Mouse (Mus musculus): ENCODE measurements at regions not wholly inside any gene's neighbourhood (a gene's known extent, or its start where the extent isn't known, plus 50 kb on each side); places are given as distances from the start of the nearest gene placed in this dataset.

DNA sequence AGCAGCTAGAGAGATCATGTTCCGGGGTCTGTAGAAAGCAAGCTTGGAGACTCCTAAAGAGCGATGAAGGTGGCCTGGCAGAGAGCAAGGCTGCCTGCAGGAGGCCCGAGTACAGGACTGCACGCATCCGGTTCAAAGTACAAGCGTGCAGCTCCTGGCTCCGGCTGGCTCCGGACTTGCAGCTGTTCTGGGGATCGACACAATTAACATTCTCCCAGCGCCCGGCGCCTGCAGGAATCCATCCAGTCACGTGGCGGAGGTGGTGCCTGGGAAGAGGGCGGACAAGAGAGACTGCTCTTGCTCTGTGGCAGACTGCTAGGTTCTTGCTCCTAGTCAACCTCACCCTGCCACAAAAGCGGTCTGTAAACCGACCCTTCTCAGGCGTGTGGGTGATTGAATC is 86.9 kb downstream of the Bdh1 start:
- peak; percentile 76 for ATAC-seq (ENCODE audit: insufficient number of reproducible peaks, insufficient read depth, low FRiP score, low read depth)
- H3K4me1 ChIP-seq (ENCODE audit: control insufficient read depth in 2 of 2, insufficient read depth in 2 of 2, low read length in 2 of 2): peaks cover 12 to 20% of the 10 kb centered on the region in 2 experiments
- no peaks in the 10 kb centered on the region for H3K9me3 ChIP-seq (ENCODE audit: control insufficient read depth, low read length)
- H3K27ac ChIP-seq (replicated peaks in 1 of 2; ENCODE audit: control insufficient read depth in 1 of 2, insufficient read depth in 1 of 2, low read depth in 2 of 2, low read length in 2 of 2): peak overlapping the region; percentile 86 to 91
- H3K27me3 ChIP-seq (ENCODE audit: control insufficient read depth, insufficient read depth, low read length): no peaks in the 10 kb centered on the region
- peak overlapping the region; percentile 58 for H3K4me2 ChIP-seq (ENCODE audit: low read length)
- WGBS: under 1% methylated on average over 18 of the region's 18 CpGs
- H3K9ac ChIP-seq (ENCODE audit: low read length): peak overlapping the region; percentile 65
- no peaks in the 10 kb centered on the region for H3K36me3 ChIP-seq (ENCODE audit: control insufficient read depth, insufficient read depth, low read length)
- peak overlapping the region; percentile 14 to 24; a peak in 2 of 4 replicates for H3K4me3 ChIP-seq (ENCODE audit: control insufficient read depth in 1 of 2, insufficient read depth in 1 of 2, low read depth in 1 of 2, low read length in 2 of 2)

DNA sequence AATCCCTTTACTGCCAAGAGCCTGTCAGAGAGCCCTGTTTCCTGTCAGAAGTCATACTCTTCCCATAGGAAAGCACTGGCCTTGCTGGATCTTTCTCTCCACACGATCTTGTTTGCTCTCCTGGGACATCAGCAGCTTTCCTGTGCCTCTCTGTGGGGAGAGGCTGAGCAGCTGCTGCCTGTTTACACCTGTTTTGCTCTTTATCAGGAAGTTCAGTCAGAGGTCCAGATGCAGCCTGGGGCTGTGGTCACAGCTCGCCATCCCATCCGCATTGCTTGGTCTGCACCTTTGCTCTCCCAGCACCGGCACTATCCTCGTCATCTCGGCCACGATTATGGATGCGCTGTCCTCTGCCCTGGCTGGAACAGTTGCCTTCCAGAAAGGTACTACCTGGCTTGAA is 88.0 kb downstream of the Bdh1 start:
- Histone ChIP-seq H3K36me3 (ENCODE audit: control insufficient read depth, insufficient read depth, low read length) (no peaks in the 10 kb centered on the region), H3K9ac (ENCODE audit: low read length) (no peak overlapping the region), H3K27ac (replicated peaks in 1 of 2; ENCODE audit: control insufficient read depth in 1 of 2, insufficient read depth in 1 of 2, low read depth in 2 of 2, low read length in 2 of 2) (no peak overlapping the region), H3K4me3 (ENCODE audit: control insufficient read depth in 1 of 2, insufficient read depth in 1 of 2, low read depth in 1 of 2, low read length in 2 of 2) (no peak overlapping the region), H3K4me1 (ENCODE audit: control insufficient read depth in 2 of 2, insufficient read depth in 2 of 2, low read length in 2 of 2) (peaks cover 12 to 17% of the 10 kb centered on the region in 2 experiments), H3K4me2 (ENCODE audit: low read length) (no peak overlapping the region), H3K9me3 (ENCODE audit: control insufficient read depth, low read length) (no peaks in the 10 kb centered on the region), H3K27me3 (ENCODE audit: control insufficient read depth, insufficient read depth, low read length) (no peaks in the 10 kb centered on the region)
- 71% methylated on average over 8 of the region's 8 CpGs for WGBS
- no peak for ATAC-seq (ENCODE audit: insufficient number of reproducible peaks, insufficient read depth, low FRiP score, low read depth)

- H3K4me3 ChIP-seq (ENCODE audit: control insufficient read depth in 1 of 2, insufficient read depth in 1 of 2, low read depth in 1 of 2, low read length in 2 of 2): no peak overlapping the region
- H3K27ac ChIP-seq (replicated peaks in 1 of 2; ENCODE audit: control insufficient read depth in 1 of 2, insufficient read depth in 1 of 2, low read depth in 2 of 2, low read length in 2 of 2): no peak overlapping the region
- no peak for ATAC-seq (ENCODE audit: insufficient number of reproducible peaks, insufficient read depth, low FRiP score, low read depth)
- WGBS: 87% methylated on average over 3 of the region's 3 CpGs
- H3K27me3 ChIP-seq (ENCODE audit: control insufficient read depth, insufficient read depth, low read length): no peaks in the 10 kb centered on the region
- no peak overlapping the region for H3K9ac ChIP-seq (ENCODE audit: low read length)
- H3K4me1 ChIP-seq (ENCODE audit: control insufficient read depth in 2 of 2, insufficient read depth in 2 of 2, low read length in 2 of 2): no peaks in the 10 kb centered on the region
- no peaks in the 10 kb centered on the region for H3K36me3 ChIP-seq (ENCODE audit: control insufficient read depth, insufficient read depth, low read length)
- H3K4me2 ChIP-seq (ENCODE audit: low read length): no peak overlapping the region
- H3K9me3 ChIP-seq (ENCODE audit: control insufficient read depth, low read length): 0 out of 2 replicates have a peak, but pooled peaks cover 2% of the 10 kb centered on the region
Measured at GRCm38 (mm10) chr16:31518816-31519215, 96.7 kb downstream of the Bdh1 start.

DNA sequence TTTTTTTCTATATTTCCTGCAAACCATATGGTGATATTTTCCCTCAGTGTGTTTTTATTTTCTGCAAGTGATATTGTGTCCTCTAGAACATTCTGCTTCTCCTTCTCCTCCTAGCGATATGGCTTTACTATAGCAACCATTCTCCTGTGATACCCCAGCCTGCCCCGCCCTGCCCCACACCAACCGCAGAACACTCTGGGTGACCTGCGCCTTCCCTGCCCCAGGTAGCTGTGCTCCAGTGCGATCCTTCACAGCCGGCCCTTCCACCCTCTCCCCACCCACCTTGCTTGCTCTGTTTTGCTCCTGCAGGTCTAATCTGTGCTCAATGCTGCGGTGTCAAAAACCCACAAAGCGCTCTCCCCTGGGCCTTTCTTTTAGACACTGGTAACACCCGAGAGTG is 98.0 kb downstream of the Bdh1 start:
- ATAC-seq (ENCODE audit: insufficient number of reproducible peaks, insufficient read depth, low FRiP score, low read depth): no peak

DNA sequence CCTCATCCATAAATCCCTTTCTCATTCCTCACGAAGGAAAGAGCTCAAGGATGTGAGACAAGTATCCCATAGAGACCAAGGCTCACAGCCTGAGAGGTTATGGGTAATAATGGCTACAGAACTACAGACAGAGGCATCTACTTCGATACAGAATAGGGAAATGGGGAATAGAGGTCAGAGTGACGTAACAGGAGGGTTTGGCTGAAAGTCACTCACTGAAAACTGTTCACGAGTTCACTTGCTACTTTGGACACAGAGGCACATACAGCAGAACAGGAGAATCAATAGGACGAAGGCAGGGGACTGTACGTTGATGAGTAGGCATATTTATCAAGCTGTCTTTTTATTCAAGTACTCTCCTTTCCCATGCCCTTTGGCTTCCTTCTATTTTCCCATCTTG is 99.7 kb downstream of the Bdh1 start:
- H3K36me3 ChIP-seq (ENCODE audit: control insufficient read depth, insufficient read depth, low read length): no peaks in the 10 kb centered on the region
- H3K4me2 ChIP-seq (ENCODE audit: low read length): no peak overlapping the region
- 0 out of 2 replicates have a peak, but pooled peaks cover 2% of the 10 kb centered on the region for H3K9me3 ChIP-seq (ENCODE audit: control insufficient read depth, low read length)
- no peak overlapping the region for H3K4me3 ChIP-seq (ENCODE audit: control insufficient read depth in 1 of 2, insufficient read depth in 1 of 2, low read depth in 1 of 2, low read length in 2 of 2)
- H3K4me1 ChIP-seq (ENCODE audit: control insufficient read depth in 2 of 2, insufficient read depth in 2 of 2, low read length in 2 of 2): no peaks in the 10 kb centered on the region
- H3K9ac ChIP-seq (ENCODE audit: low read length): no peak overlapping the region
- 72% methylated on average over 6 of the region's 6 CpGs for WGBS
- H3K27me3 ChIP-seq (ENCODE audit: control insufficient read depth, insufficient read depth, low read length): no peaks in the 10 kb centered on the region
- no peak overlapping the region for H3K27ac ChIP-seq (replicated peaks in 1 of 2; ENCODE audit: control insufficient read depth in 1 of 2, insufficient read depth in 1 of 2, low read depth in 2 of 2, low read length in 2 of 2)
- no peak for ATAC-seq (ENCODE audit: insufficient number of reproducible peaks, insufficient read depth, low FRiP score, low read depth)

More for the DNA sequence above, 98.0 kb downstream of the Bdh1 start:
- Histone ChIP-seq H3K4me2 (ENCODE audit: low read length) (no peak overlapping the region), H3K4me1 (ENCODE audit: control insufficient read depth in 2 of 2, insufficient read depth in 2 of 2, low read length in 2 of 2) (no peaks in the 10 kb centered on the region), H3K9ac (ENCODE audit: low read length) (no peak overlapping the region), H3K36me3 (ENCODE audit: control insufficient read depth, insufficient read depth, low read length) (no peaks in the 10 kb centered on the region), H3K9me3 (ENCODE audit: control insufficient read depth, low read length) (0 out of 2 replicates have a peak, but pooled peaks cover 2% of the 10 kb centered on the region), H3K27ac (replicated peaks in 1 of 2; ENCODE audit: control insufficient read depth in 1 of 2, insufficient read depth in 1 of 2, low read depth in 2 of 2, low read length in 2 of 2) (no peak overlapping the region), H3K27me3 (ENCODE audit: control insufficient read depth, insufficient read depth, low read length) (no peaks in the 10 kb centered on the region), H3K4me3 (ENCODE audit: control insufficient read depth in 1 of 2, insufficient read depth in 1 of 2, low read depth in 1 of 2, low read length in 2 of 2) (no peak overlapping the region)
- WGBS: 77% methylated on average over 9 of the region's 9 CpGs

- WGBS: 74% methylated on average over 10 of the region's 10 CpGs
- no peak overlapping the region for H3K27ac ChIP-seq (replicated peaks in 1 of 2; ENCODE audit: control insufficient read depth in 1 of 2, insufficient read depth in 1 of 2, low read depth in 2 of 2, low read length in 2 of 2)
- H3K27me3 ChIP-seq (ENCODE audit: control insufficient read depth, insufficient read depth, low read length): no peaks in the 10 kb centered on the region
- no peaks in the 10 kb centered on the region for H3K36me3 ChIP-seq (ENCODE audit: control insufficient read depth, insufficient read depth, low read length)
- no peak overlapping the region for H3K9ac ChIP-seq (ENCODE audit: low read length)
- no peak overlapping the region for H3K4me2 ChIP-seq (ENCODE audit: low read length)
- no peaks in the 10 kb centered on the region for H3K9me3 ChIP-seq (ENCODE audit: control insufficient read depth, low read length)
- H3K4me1 ChIP-seq (ENCODE audit: control insufficient read depth in 2 of 2, insufficient read depth in 2 of 2, low read length in 2 of 2): no peaks in the 10 kb centered on the region
- no peak overlapping the region for H3K4me3 ChIP-seq (ENCODE audit: control insufficient read depth in 1 of 2, insufficient read depth in 1 of 2, low read depth in 1 of 2, low read length in 2 of 2)
- ATAC-seq (ENCODE audit: insufficient number of reproducible peaks, insufficient read depth, low FRiP score, low read depth): no peak
Measured at GRCm38 (mm10) chr16:31526711-31527344, 104.7 kb downstream of the Bdh1 start.

GRCm38 (mm10) chr16:31528596-31529283 is 106.7 kb downstream of the Bdh1 start:
- no peaks in the 10 kb centered on the region for H3K9me3 ChIP-seq (ENCODE audit: control insufficient read depth, low read length)
- WGBS: 57% methylated on average over 11 of the region's 11 CpGs

More at GRCm38 (mm10) chr16:31528596-31529283, 106.7 kb downstream of the Bdh1 start:
- no peak for ATAC-seq (ENCODE audit: insufficient number of reproducible peaks, insufficient read depth, low FRiP score, low read depth)
- no peak overlapping the region for H3K4me3 ChIP-seq (ENCODE audit: control insufficient read depth in 1 of 2, insufficient read depth in 1 of 2, low read depth in 1 of 2, low read length in 2 of 2)
- H3K4me1 ChIP-seq (ENCODE audit: control insufficient read depth in 2 of 2, insufficient read depth in 2 of 2, low read length in 2 of 2): peaks cover 6 to 8% of the 10 kb centered on the region in 2 experiments
- no peak overlapping the region for H3K9ac ChIP-seq (ENCODE audit: low read length)
- no peaks in the 10 kb centered on the region for H3K36me3 ChIP-seq (ENCODE audit: control insufficient read depth, insufficient read depth, low read length)
- H3K27ac ChIP-seq (replicated peaks in 1 of 2; ENCODE audit: control insufficient read depth in 1 of 2, insufficient read depth in 1 of 2, low read depth in 2 of 2, low read length in 2 of 2): no peak overlapping the region
- no peaks in the 10 kb centered on the region for H3K27me3 ChIP-seq (ENCODE audit: control insufficient read depth, insufficient read depth, low read length)
- H3K4me2 ChIP-seq (ENCODE audit: low read length): no peak overlapping the region
